Mouse (Mus musculus) midbrain, embryonic 15.5 days (tissue): ENCODE measurements at regions not wholly inside any gene's neighbourhood (a gene's known extent, or its start where the extent isn't known, plus 50 kb on each side); places are given as distances from the start of the nearest gene placed in this dataset.

Experiments
- ATAC-seq: fragments of 200-750 bp; cut with Nextera tagmentation; replicated peaks from 2 replicates; pipeline ENCODE4 v1.8.0; 2017; ENCODE audit warnings: moderate TSS enrichment
- H3K27ac ChIP-seq: fragments of 300-500 bp; sonication (generic); 2 replicates; pipeline ENCODE4 v1.5.1; 2015; ENCODE audit warnings: mild to moderate bottlenecking, inconsistent platforms
- H3K27me3 ChIP-seq: fragments of 300-500 bp; sonication (generic); replicated peaks from 2 replicates; pipeline ENCODE4 v1.6.1; 2015; ENCODE audit warnings: inconsistent platforms
- H3K36me3 ChIP-seq: fragments of 300-500 bp; sonication (generic); replicated peaks from 2 replicates; pipeline ENCODE4 v1.6.1; 2015; ENCODE audit warnings: inconsistent platforms
- H3K4me1 ChIP-seq: fragments of 300-500 bp; sonication (generic); 2 replicates; pipeline ENCODE4 v1.6.1; 2015; ENCODE audit warnings: inconsistent platforms
- H3K4me2 ChIP-seq: fragments of 300-500 bp; sonication (generic); 2 replicates; pipeline ENCODE4 v1.6.1; 2015; ENCODE audit warnings: inconsistent platforms, mild to moderate bottlenecking, moderate library complexity
- H3K4me3 ChIP-seq: fragments of 300-500 bp; sonication (generic); 2 replicates; pipeline ENCODE4 v1.5.1; 2015; ENCODE audit warnings: mild to moderate bottlenecking, inconsistent platforms
- H3K9ac ChIP-seq: fragments of 300-500 bp; sonication (generic); 2 replicates; pipeline ENCODE4 v1.6.1; 2015; ENCODE audit warnings: mild to moderate bottlenecking, inconsistent platforms
- H3K9me3 ChIP-seq: fragments of 300-500 bp; sonication (generic); 2 replicates; pipeline ENCODE4 v1.6.1; 2016; ENCODE audit warnings: inconsistent platforms
- WGBS: fragments of 180-500 bp; shearing (Covaris S2); methylation state at CpG from one replicate; pipeline ENCODE4 v1.1.7; 2015; ENCODE audit warnings: mixed read lengths; 5-methylcytosine and 5-hydroxymethylcytosine counted together

GRCm38 (mm10) chr6:50008869-50009268 lies 101.2 kb upstream of the Mpp6 start:
- H3K4me3 ChIP-seq: no peak overlapping the region
- no peaks in the 10 kb centered on the region; the same call in 1 of the 2 replicates for H3K4me1 ChIP-seq
- no peaks in the 10 kb centered on the region for H3K36me3 ChIP-seq
- no peak for ATAC-seq
- WGBS: 69% methylated on average over 3 of the region's 3 CpGs
- no peak overlapping the region for H3K4me2 ChIP-seq
- no peak overlapping the region for H3K9ac ChIP-seq
- no peaks in the 10 kb centered on the region for H3K9me3 ChIP-seq
- no peaks in the 10 kb centered on the region for H3K27me3 ChIP-seq
- H3K27ac ChIP-seq: no peak overlapping the region

DNA sequence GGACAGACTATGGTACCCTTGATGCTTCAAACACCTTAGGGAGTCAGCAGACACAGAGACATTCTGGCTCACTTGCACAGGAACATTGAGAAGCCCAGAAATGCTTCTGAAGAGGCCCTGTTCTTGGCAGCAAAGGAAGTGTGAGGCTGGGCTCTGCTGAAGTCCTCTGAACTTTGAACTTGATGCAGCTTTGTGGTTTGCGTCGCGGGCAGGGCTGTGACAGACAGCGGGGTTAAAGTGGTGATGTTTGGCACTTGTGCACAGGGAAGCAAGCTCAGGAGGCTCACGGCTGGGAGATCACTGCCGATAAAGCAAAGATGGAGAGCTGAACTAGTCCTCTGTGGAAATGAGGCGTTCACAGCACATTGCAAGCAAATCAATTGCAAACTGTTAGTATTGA lies 100.7 kb upstream of the Mpp6 start:
- WGBS: 71% methylated on average over 7 of the region's 7 CpGs
- H3K36me3 ChIP-seq: no peaks in the 10 kb centered on the region
- no peak for ATAC-seq
- no peaks in the 10 kb centered on the region for H3K9me3 ChIP-seq
- H3K27ac ChIP-seq: no peak overlapping the region
- H3K4me3 ChIP-seq: no peak overlapping the region
- H3K4me2 ChIP-seq: no peak overlapping the region
- H3K9ac ChIP-seq: no peak overlapping the region
- no peaks in the 10 kb centered on the region; the same call in 1 of the 2 replicates for H3K4me1 ChIP-seq
- no peaks in the 10 kb centered on the region for H3K27me3 ChIP-seq

- H3K4me3 ChIP-seq: no peak overlapping the region
- no peak overlapping the region for H3K9ac ChIP-seq
- H3K27me3 ChIP-seq: no peaks in the 10 kb centered on the region
- H3K36me3 ChIP-seq: no peaks in the 10 kb centered on the region
- H3K27ac ChIP-seq: no peak overlapping the region
- no peak for ATAC-seq
- no peak overlapping the region for H3K4me2 ChIP-seq
- H3K9me3 ChIP-seq: no peaks in the 10 kb centered on the region
- H3K4me1 ChIP-seq: no peaks in the 10 kb centered on the region; the same call in 1 of the 2 replicates
- whole genome bisulfite sequencing: 81% methylated on average over 5 of the region's 5 CpGs
These were observed 100.2 kb upstream of the Mpp6 start for GRCm38 (mm10) chr6:50009856-50010255.

DNA sequence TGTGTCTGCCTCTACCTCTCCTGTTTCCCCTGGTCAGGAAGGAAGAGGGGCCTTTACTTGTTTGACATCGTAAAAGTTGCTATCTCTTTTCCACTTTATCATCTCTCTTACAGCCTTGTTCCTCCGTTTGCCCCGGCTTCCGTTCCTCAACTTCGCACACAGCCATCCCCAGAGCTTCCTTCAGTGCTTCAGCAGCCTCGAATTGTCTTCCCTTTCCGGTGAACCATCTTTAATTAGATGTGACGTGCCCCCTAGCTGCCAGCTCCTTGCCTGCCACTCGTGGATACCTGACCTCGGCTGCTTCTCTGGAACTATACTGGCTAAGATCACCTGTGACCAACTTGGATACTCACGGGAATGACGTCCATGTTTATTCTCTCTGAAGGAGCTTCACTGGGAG lies 99.0 kb upstream of the Mpp6 start:
- no peak overlapping the region for H3K4me2 ChIP-seq
- no peak overlapping the region for H3K4me3 ChIP-seq
- no peak overlapping the region for H3K9ac ChIP-seq
- ATAC-seq: no peak
- no peaks in the 10 kb centered on the region for H3K36me3 ChIP-seq
- H3K27ac ChIP-seq: no peak overlapping the region
- 80% methylated on average over 12 of the region's 12 CpGs for WGBS
- no peaks in the 10 kb centered on the region; the same call in 1 of the 2 replicates for H3K4me1 ChIP-seq
- H3K9me3 ChIP-seq: no peaks in the 10 kb centered on the region
- H3K27me3 ChIP-seq: no peaks in the 10 kb centered on the region

- Histone ChIP-seq H3K36me3 (no peaks in the 10 kb centered on the region), H3K27ac (no peak overlapping the region), H3K4me3 (no peak overlapping the region), H3K9me3 (no peaks in the 10 kb centered on the region), H3K4me2 (no peak overlapping the region), H3K27me3 (no peaks in the 10 kb centered on the region), H3K9ac (no peak overlapping the region), H3K4me1 (no peaks in the 10 kb centered on the region; the same call in 1 of the 2 replicates)
- WGBS: 64% methylated on average over 5 of the region's 5 CpGs
- no peak for ATAC-seq
These were observed 98.1 kb upstream of the Mpp6 start for GRCm38 (mm10) chr6:50011746-50012453.

DNA sequence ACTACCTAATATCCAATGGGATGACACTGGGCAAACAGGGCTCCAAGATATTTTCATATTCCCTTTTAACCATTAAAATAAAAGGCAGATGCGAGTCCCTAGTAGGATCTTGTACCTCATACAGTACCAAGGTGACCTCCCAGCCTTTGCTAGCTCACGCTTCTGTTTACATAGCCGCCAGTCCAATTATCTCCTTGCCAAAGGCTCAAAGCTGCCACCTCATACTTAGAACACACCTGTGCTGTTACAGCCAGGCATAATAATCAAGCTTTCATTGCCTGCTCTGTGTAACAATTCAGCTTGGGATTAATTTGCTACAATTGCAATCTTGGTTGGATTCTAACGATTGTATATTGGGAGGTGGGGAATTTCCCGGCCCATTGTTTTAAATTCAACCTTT lies 97.0 kb upstream of the Mpp6 start:
- peak; percentile 60 for ATAC-seq
- peak overlapping the region; percentile 36; the same call in 1 of the 2 replicates for H3K27ac ChIP-seq

GRCm38 (mm10) chr6:50013842-50014241 lies 96.2 kb upstream of the Mpp6 start:
- ATAC-seq: no peak
- Histone ChIP-seq H3K36me3 (no peaks in the 10 kb centered on the region), H3K9me3 (no peaks in the 10 kb centered on the region), H3K9ac (no peak overlapping the region), H3K4me3 (no peak overlapping the region), H3K4me2 (no peak overlapping the region), H3K27ac (no peak overlapping the region; the same call in 1 of the 2 replicates), H3K4me1 (no peaks in the 10 kb centered on the region; the same call in 1 of the 2 replicates), H3K27me3 (no peaks in the 10 kb centered on the region)
- 86% methylated on average over 7 of the region's 7 CpGs for WGBS

More for the DNA sequence above, 97.0 kb upstream of the Mpp6 start:
- Histone ChIP-seq H3K9me3 (no peaks in the 10 kb centered on the region), H3K9ac (no peak overlapping the region), H3K27me3 (no peaks in the 10 kb centered on the region), H3K4me3 (no peak overlapping the region), H3K4me2 (no peak overlapping the region), H3K4me1 (no peaks in the 10 kb centered on the region; the same call in 1 of the 2 replicates), H3K36me3 (no peaks in the 10 kb centered on the region)
- 58% methylated on average over 5 of the region's 5 CpGs for WGBS

DNA sequence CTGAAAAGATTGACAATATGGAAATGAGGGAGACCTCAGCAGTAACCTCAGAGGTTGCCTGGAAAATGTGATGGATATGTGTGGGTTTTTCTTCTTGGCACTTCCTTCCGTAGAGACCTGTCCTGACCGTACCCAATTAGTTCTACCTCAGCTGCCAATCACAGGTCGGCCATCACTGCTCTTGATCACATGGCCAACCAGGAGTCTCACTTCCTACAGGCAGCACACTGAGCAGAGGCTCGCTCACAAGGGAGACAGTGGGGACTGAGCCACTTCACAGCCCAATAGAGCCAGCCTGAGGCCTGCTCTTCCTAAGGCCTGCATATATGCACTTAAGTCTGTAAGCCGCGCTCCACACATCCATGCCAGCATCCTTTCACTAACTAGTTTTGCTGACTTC lies 82.1 kb upstream of the Mpp6 start:
- Histone ChIP-seq H3K27me3 (no peaks in the 10 kb centered on the region), H3K4me2 (no peak overlapping the region), H3K4me1 (peaks cover 2% of the 10 kb centered on the region), H3K4me3 (no peak overlapping the region), H3K9me3 (no peaks in the 10 kb centered on the region), H3K27ac (no peak overlapping the region), H3K36me3 (no peaks in the 10 kb centered on the region), H3K9ac (no peak overlapping the region)
- WGBS: 84% methylated on average over 6 of the region's 6 CpGs
- no peak for ATAC-seq

- no peak overlapping the region for H3K4me3 ChIP-seq
- H3K27me3 ChIP-seq: no peaks in the 10 kb centered on the region
- no peak for ATAC-seq
- H3K36me3 ChIP-seq: no peaks in the 10 kb centered on the region
- no peaks in the 10 kb centered on the region for H3K9me3 ChIP-seq
- no peak overlapping the region for H3K4me2 ChIP-seq
- H3K4me1 ChIP-seq: peaks cover 9% of the 10 kb centered on the region
- no peak overlapping the region for H3K9ac ChIP-seq
- 74% methylated on average over 10 of the region's 10 CpGs for WGBS
- H3K27ac ChIP-seq: no peak overlapping the region
These were observed 80.0 kb upstream of the Mpp6 start for GRCm38 (mm10) chr6:50029895-50030515.

GRCm38 (mm10) chr6:50031356-50031755 lies 78.7 kb upstream of the Mpp6 start:
- Histone ChIP-seq H3K4me2 (no peak overlapping the region), H3K9me3 (no peaks in the 10 kb centered on the region), H3K27ac (no peak overlapping the region), H3K4me1 (peaks cover 9% of the 10 kb centered on the region), H3K9ac (no peak overlapping the region), H3K36me3 (no peaks in the 10 kb centered on the region), H3K4me3 (no peak overlapping the region), H3K27me3 (no peaks in the 10 kb centered on the region)
- WGBS: 68% methylated on average over 5 of the region's 5 CpGs
- ATAC-seq: no peak

- H3K4me2 ChIP-seq: peak overlapping the region; percentile 10; the same call in 1 of the 2 replicates
- H3K4me1 ChIP-seq: peaks cover 9% of the 10 kb centered on the region
- H3K4me3 ChIP-seq: no peak overlapping the region
- peak overlapping the region; percentile 48 for H3K27ac ChIP-seq
- H3K36me3 ChIP-seq: no peaks in the 10 kb centered on the region
- ATAC-seq: peak; percentile 74
- no peaks in the 10 kb centered on the region for H3K9me3 ChIP-seq
- H3K27me3 ChIP-seq: no peaks in the 10 kb centered on the region
- WGBS: 56% methylated on average over 15 of the region's 15 CpGs
- H3K9ac ChIP-seq: no peak overlapping the region
These were observed 77.0 kb upstream of the Mpp6 start for GRCm38 (mm10) chr6:50032894-50033595.

DNA sequence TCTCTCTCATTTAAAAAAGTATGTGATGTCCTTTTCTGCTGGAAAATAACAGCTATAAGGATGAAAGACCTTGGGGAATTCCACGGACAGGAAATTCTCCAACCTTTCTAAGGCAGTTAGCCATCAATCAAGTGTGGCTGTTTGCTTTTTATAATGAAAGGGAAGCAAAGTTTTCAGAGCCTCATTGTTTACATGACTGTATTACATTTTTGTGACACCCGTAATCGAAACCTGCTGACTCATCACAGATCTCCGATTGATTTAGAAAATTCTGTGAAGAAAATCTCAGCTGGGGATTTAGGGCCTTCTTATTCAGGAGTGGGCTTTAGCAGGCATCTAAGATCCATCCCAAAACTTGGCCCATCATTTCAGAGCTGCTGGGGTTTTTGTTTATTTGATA lies 72.4 kb upstream of the Mpp6 start:
- Histone ChIP-seq H3K9me3 (no peaks in the 10 kb centered on the region), H3K27me3 (no peaks in the 10 kb centered on the region), H3K4me2 (no peak overlapping the region), H3K36me3 (no peaks in the 10 kb centered on the region), H3K4me3 (no peak overlapping the region), H3K4me1 (peaks cover 9% of the 10 kb centered on the region), H3K27ac (no peak overlapping the region), H3K9ac (no peak overlapping the region)
- ATAC-seq: no peak
- 72% methylated on average over 4 of the region's 4 CpGs for WGBS
